Mouse (Mus musculus) bone marrow macrophage, adult 2 months (primary cell): ENCODE measurements around the gene Zfp174.

Source experiments
- CTCF ChIP-seq: IDR thresholded peaks from 2 replicates; pipeline ENCODE4 v1.5.1; 2012; ENCODE audit warnings: low read depth, mild to moderate bottlenecking, low read length, moderate library complexity
- POLR2A ChIP-seq: IDR thresholded peaks from 2 replicates; pipeline ENCODE4 v1.6.1; 2012; ENCODE audit warnings: mild to moderate bottlenecking, low read depth, low read length, borderline replicate concordance

- TF ChIP-seq CTCF (no peak), POLR2A (no peak)
Measured at GRCm38 (mm10) chr16:3885065-3885670, 38.1 kb downstream of the Zfp174 start.
